Mouse (Mus musculus) hindbrain, embryonic 16.5 days (tissue): ENCODE measurements around the gene Snorc. TPM values are rescaled to one million over a fixed set of nuclear protein-coding genes. Genes with fewer than 3 reads are reported as not detected.

ENCODE experiments used
- polyA plus RNA-seq: library from polyadenylated mRNA; unstranded; fragments of >200 nt; fragmentation: Nextera tagmentation; extraction: Ambion mirVana; gene quantifications from 2 replicates; pipeline ENCODE4 v1.2.1, GENCODE M21; 2015

The Snorc gene
- polyA plus RNA-seq, 1 experiment from 2014 or later, result 1.2 TPM

Other genes with a start within 250 kb of the Snorc start
- 2.5 and 2.8 TPM in 2 replicates for gene Efhd1, start 205.9 kb upstream of the Snorc start, polyA plus RNA-seq
- gene Gigyf2, start 143.3 kb upstream of the Snorc start, polyA plus RNA-seq, result 63.2 and 64.6 TPM in 2 replicates
- 21.7 and 25.0 TPM in 2 replicates for gene Kcnj13, start 75.5 kb upstream of the Snorc start, polyA plus RNA-seq
- gene Neu2, start 39.6 kb downstream of the Snorc start, polyA plus RNA-seq, result 0.54 and 0.65 TPM in 2 replicates
- gene Ngef, start 103.6 kb downstream of the Snorc start, polyA plus RNA-seq, result 28.9 and 29.9 TPM in 2 replicates
- 3.2 and 3.7 TPM in 2 replicates for gene Inpp5d, start 150.0 kb downstream of the Snorc start, polyA plus RNA-seq